Mouse (Mus musculus) T-cell, adult 2 months (primary cell): Measurements from ENCODE around the gene Specc1l.

ENCODE experiments used
- DNase-seq: peaks from one replicate; pipeline ENCODE4 v3.0.0; 2022; ENCODE audit warnings: low spot score

Gene Specc1l

GRCm38 (mm10) chr10:75211807-75212645 is at the start of gene Specc1l:
Specc1l (plus strand) TSS chr10:75212073.
- peak; percentile 96 for DNase-seq

- DNase-seq = no peak
These were observed 45.9 kb upstream of the Specc1l start for GRCm38 (mm10) chr10:75165825-75166481.

- DNase-seq = no peak
These were observed 45.3 kb upstream of the Specc1l start for GRCm38 (mm10) chr10:75166601-75167000.

GRCm38 (mm10) chr10:75170207-75170850 is 41.5 kb upstream of the Specc1l start:
- no peak for DNase-seq

- DNase-seq = no peak
These were observed 38.8 kb upstream of the Specc1l start for GRCm38 (mm10) chr10:75173056-75173455.

GRCm38 (mm10) chr10:75173712-75174111 is 38.2 kb upstream of the Specc1l start:
- no peak for DNase-seq

GRCm38 (mm10) chr10:75176494-75176893 is 35.4 kb upstream of the Specc1l start:
- DNase-seq = no peak

GRCm38 (mm10) chr10:75178911-75179310 is 33.0 kb upstream of the Specc1l start:
- no peak for DNase-seq

GRCm38 (mm10) chr10:75182151-75182774 is 29.6 kb upstream of the Specc1l start:
- DNase-seq = peak; percentile 68

GRCm38 (mm10) chr10:75184826-75185225 is 27.0 kb upstream of the Specc1l start:
- DNase-seq = no peak

- DNase-seq = no peak
These were observed 25.3 kb upstream of the Specc1l start for GRCm38 (mm10) chr10:75186551-75186950.

GRCm38 (mm10) chr10:75187366-75188056 is 24.4 kb upstream of the Specc1l start:
- no peak for DNase-seq

- DNase-seq = no peak
These were observed 20.2 kb upstream of the Specc1l start for GRCm38 (mm10) chr10:75191647-75192046.

GRCm38 (mm10) chr10:75197817-75198216 is 14.1 kb upstream of the Specc1l start:
- DNase-seq = no peak

GRCm38 (mm10) chr10:75200733-75201132 is 11.1 kb upstream of the Specc1l start:
- DNase-seq = no peak

GRCm38 (mm10) chr10:75206192-75206591 is 5.7 kb upstream of the Specc1l start:
- DNase-seq = no peak

- no peak for DNase-seq
These were observed 1.0 kb upstream of the Specc1l start for GRCm38 (mm10) chr10:75210841-75211240.

- DNase-seq = no peak
These were observed 1.1 kb downstream of the Specc1l start for GRCm38 (mm10) chr10:75212981-75213380.

GRCm38 (mm10) chr10:75220722-75221121 is 8.8 kb downstream of the Specc1l start:
- DNase-seq = no peak

- no peak for DNase-seq
These were observed 10.2 kb downstream of the Specc1l start for GRCm38 (mm10) chr10:75221936-75222610.

- DNase-seq = peak; percentile 49
These were observed 10.7 kb downstream of the Specc1l start for GRCm38 (mm10) chr10:75222611-75222998.
